Mouse (Mus musculus): ENCODE results near the gene Lef1. TPM values are rescaled to one million over a fixed set of nuclear protein-coding genes. Genes with fewer than 3 reads are reported as not detected.

Lef1 gene
- polyA plus RNA-seq, 1 experiment from 2014 or later: 0.25 TPM

DNA sequence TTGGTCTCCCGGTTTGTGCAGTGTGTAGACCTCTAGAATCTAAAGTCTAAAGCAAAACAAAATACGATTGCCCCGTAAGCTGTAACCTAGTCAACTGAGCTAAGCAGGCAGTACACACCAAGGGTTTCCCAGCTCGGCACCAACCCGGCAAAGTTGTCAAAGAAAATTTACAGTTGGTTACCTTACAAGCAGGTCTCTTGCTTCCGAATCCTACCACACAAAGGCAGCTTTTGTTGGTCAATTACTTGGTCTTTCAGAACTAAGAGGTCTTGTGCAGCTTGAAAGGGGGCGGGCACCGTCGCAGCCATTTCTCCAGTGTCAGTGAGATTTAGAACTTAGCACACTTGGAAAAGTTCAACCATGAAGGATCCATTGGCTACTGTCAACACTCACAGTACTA is 25.2 kb downstream of the Lef1 start:
- Histone ChIP-seq H3K9me3 (ENCODE audit: control insufficient read depth) (no peaks in the 10 kb centered on the region), H3K4me3 (ENCODE audit: low read depth, low read length) (no peak overlapping the region), H3K4me2 (replicated peaks; ENCODE audit: low read depth) (no peak overlapping the region), H3K27ac (ENCODE audit: low read depth, low read length) (no peak overlapping the region), H3K9ac (ENCODE audit: low read depth, low read length) (no peak overlapping the region), H3K36me3 (ENCODE audit: control insufficient read depth, insufficient read depth) (no peaks in the 10 kb centered on the region), H3K4me1 (replicated peaks; ENCODE audit: control insufficient read depth, insufficient read depth, low read length) (no peaks in the 10 kb centered on the region), H3K27me3 (replicated peaks; ENCODE audit: control insufficient read depth, insufficient read depth, low read length) (0 out of 2 replicates have a peak, but pooled peaks cover 7% of the 10 kb centered on the region)
- ATAC-seq: no peak
- TF ChIP-seq CTCF (IDR thresholded peaks at IDR 0.05; ENCODE audit: low read depth): no peak
- 73% methylated on average over 9 of the region's 9 CpGs for WGBS

DNA sequence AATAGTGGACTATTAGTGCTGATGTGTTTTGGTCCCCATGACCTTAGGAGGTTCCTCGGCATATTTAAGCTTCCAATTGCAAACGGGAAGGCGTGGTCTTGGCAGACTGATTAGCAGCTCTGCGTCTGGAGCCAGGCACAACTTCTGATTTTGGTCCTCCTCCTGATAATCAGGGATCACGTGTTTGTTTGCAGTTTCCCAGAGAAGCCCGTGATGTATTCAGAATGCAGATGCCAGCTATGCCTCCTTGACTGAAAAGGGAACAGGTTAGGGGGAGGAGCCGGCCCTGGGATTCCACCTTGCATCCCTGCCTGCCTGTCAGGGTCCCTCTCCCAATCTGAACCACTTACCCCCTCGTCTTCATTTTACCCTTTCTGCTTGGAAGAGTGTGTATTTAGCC is 26.2 kb downstream of the Lef1 start:
- WGBS: 31% methylated on average over 8 of the region's 8 CpGs
- Histone ChIP-seq H3K9me3 (ENCODE audit: control insufficient read depth) (no peaks in the 10 kb centered on the region), H3K27ac (ENCODE audit: low read depth, low read length) (no peak overlapping the region), H3K9ac (ENCODE audit: low read depth, low read length) (no peak overlapping the region), H3K4me1 (replicated peaks; ENCODE audit: control insufficient read depth, insufficient read depth, low read length) (no peaks in the 10 kb centered on the region), H3K4me3 (ENCODE audit: low read depth, low read length) (no peak overlapping the region), H3K36me3 (ENCODE audit: control insufficient read depth, insufficient read depth) (no peaks in the 10 kb centered on the region), H3K4me2 (replicated peaks; ENCODE audit: low read depth) (no peak overlapping the region), H3K27me3 (replicated peaks; ENCODE audit: control insufficient read depth, insufficient read depth, low read length) (0 out of 2 replicates have a peak, but pooled peaks cover 7% of the 10 kb centered on the region)
- ATAC-seq: no peak
- TF ChIP-seq CTCF (IDR thresholded peaks at IDR 0.05; ENCODE audit: low read depth): no peak

DNA sequence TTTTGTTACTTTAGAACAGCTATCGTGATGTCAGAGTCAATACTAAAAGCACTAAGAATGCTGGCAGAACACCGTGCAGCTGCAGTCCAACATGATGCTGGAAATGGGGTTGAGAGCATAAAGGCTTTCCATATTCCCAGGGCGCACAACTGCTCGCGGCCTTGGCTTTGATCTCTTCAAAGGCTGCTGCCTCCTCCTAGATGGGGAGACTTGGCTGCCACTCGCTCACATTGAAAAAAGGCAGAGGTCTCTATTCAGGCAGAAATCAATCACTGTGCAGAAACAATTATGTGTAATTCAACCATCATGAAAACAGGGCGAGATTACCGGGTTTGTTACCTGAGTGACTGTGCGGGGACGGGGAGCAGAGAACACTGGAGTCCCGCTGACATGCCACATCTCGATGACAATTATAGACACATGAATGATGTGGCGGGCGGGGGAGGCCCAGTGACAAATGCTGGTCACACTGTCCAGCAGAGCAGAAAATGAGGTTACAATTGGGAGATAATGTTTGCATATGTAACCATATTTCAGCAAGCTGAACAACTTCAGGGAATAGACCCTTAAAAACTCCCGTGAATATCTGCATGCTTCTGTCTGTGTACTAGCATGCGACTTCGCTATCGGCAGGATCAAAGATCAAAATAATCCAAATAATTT is 27.0 kb downstream of the Lef1 start:
- Histone ChIP-seq H3K36me3 (ENCODE audit: control insufficient read depth, insufficient read depth) (no peaks in the 10 kb centered on the region), H3K9me3 (ENCODE audit: control insufficient read depth) (no peaks in the 10 kb centered on the region), H3K27me3 (replicated peaks; ENCODE audit: control insufficient read depth, insufficient read depth, low read length) (0 out of 2 replicates have a peak, but pooled peaks cover 8% of the 10 kb centered on the region), H3K4me2 (replicated peaks; ENCODE audit: low read depth) (no peak overlapping the region), H3K4me3 (ENCODE audit: low read depth, low read length) (no peak overlapping the region), H3K9ac (ENCODE audit: low read depth, low read length) (no peak overlapping the region), H3K4me1 (replicated peaks; ENCODE audit: control insufficient read depth, insufficient read depth, low read length) (no peaks in the 10 kb centered on the region), H3K27ac (ENCODE audit: low read depth, low read length) (no peak overlapping the region)
- no peak for TF ChIP-seq CTCF (IDR thresholded peaks at IDR 0.05; ENCODE audit: low read depth)
- no peak for ATAC-seq
- 81% methylated on average over 18 of the region's 18 CpGs for WGBS

DNA sequence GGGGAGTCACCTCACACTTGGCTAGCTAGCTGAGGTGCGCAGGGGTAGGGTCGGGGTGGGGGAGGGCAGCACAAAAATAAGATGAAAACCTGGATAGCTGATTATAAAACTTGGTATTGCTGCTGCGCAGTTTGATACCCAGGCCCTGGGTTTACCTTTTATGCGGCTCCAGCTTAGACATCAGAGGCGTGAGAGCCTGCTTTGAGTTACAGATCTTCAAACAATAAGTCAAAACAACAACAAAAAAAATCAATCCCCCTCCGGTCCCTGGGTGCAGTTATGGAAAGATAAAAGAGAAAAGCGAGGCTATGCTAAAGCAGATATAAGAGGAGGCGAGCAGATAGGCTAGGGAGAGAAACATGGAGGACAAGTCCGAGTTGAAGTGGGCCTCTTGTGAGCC is 28.0 kb downstream of the Lef1 start:
- H3K27me3 ChIP-seq (replicated peaks; ENCODE audit: control insufficient read depth, insufficient read depth, low read length): 0 out of 2 replicates have a peak, but pooled peaks cover 9% of the 10 kb centered on the region
- H3K4me3 ChIP-seq (ENCODE audit: low read depth, low read length): no peak overlapping the region
- no peak for TF ChIP-seq CTCF (IDR thresholded peaks at IDR 0.05; ENCODE audit: low read depth)
- no peak for ATAC-seq
- H3K27ac ChIP-seq (ENCODE audit: low read depth, low read length): no peak overlapping the region
- 84% methylated on average over 9 of the region's 9 CpGs for WGBS
- H3K36me3 ChIP-seq (ENCODE audit: control insufficient read depth, insufficient read depth): no peaks in the 10 kb centered on the region
- H3K4me2 ChIP-seq (replicated peaks; ENCODE audit: low read depth): no peak overlapping the region
- no peak overlapping the region for H3K9ac ChIP-seq (ENCODE audit: low read depth, low read length)
- H3K9me3 ChIP-seq (ENCODE audit: control insufficient read depth): no peaks in the 10 kb centered on the region
- H3K4me1 ChIP-seq (replicated peaks; ENCODE audit: control insufficient read depth, insufficient read depth, low read length): no peaks in the 10 kb centered on the region

DNA sequence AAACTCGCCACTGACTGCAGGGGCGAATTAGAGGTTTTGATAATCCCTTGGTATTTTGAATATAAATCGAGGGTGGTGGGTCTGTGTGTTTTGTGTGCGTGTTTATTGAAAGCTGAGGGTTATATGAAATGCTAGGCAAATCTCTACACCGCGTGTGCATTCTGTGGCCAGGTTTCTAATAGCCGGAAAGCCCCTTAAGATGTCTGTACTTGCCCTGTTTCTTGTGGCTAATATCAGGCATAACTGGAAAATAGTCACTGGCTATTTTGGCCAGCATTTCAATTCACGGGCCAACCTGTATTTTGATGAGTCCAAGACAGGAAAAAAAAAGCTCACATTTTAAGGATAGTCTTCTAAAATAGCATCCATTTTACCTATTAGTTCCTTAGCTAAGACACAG is 28.5 kb downstream of the Lef1 start:
- H3K9me3 ChIP-seq (ENCODE audit: control insufficient read depth): no peaks in the 10 kb centered on the region
- H3K4me2 ChIP-seq (replicated peaks; ENCODE audit: low read depth): no peak overlapping the region
- TF ChIP-seq CTCF (IDR thresholded peaks at IDR 0.05; ENCODE audit: low read depth): no peak
- WGBS: 87% methylated on average over 8 of the region's 8 CpGs
- no peaks in the 10 kb centered on the region for H3K4me1 ChIP-seq (replicated peaks; ENCODE audit: control insufficient read depth, insufficient read depth, low read length)
- no peak overlapping the region for H3K27ac ChIP-seq (ENCODE audit: low read depth, low read length)
- H3K9ac ChIP-seq (ENCODE audit: low read depth, low read length): no peak overlapping the region
- 0 out of 2 replicates have a peak, but pooled peaks cover 9% of the 10 kb centered on the region for H3K27me3 ChIP-seq (replicated peaks; ENCODE audit: control insufficient read depth, insufficient read depth, low read length)
- H3K4me3 ChIP-seq (ENCODE audit: low read depth, low read length): no peak overlapping the region
- no peaks in the 10 kb centered on the region for H3K36me3 ChIP-seq (ENCODE audit: control insufficient read depth, insufficient read depth)
- no peak for ATAC-seq

DNA sequence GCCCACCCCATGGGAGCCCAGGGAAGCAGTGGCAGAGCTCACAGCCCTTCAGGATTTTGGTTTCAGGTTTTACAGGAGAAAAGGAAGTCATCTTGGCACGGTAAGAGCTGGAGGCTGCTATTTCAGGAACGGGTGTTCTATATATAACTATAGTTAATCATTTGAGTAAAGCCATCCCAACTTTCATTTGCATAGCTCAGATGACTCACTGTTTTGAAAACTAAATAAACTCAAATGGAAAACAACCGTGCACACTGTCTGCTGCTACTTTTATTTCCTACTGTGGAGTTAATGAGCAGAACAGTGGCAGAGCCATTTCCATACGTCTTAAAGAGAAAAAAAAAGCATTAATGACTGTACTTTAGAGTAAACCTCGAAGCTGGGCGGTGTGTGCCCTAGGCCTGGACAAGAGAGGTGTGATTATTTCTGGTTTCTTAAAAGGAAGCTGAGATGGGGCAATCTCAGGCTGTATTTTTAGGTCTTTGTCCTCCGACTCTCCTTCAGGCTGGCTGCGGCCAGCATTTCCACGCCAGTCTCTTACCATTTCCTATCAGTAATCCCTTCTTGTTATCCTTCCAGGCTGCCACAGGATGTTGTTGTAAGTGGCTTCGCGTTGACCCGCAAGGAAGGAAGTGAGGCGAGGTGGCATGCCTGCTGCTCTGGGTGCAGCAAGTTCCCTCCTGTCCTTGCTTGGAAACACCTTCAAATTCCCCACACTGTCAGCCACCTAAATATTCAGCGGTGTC is 29.2 kb downstream of the Lef1 start:
- no peaks in the 10 kb centered on the region for H3K4me1 ChIP-seq (replicated peaks; ENCODE audit: control insufficient read depth, insufficient read depth, low read length)
- no peak for ATAC-seq
- H3K9me3 ChIP-seq (ENCODE audit: control insufficient read depth): no peaks in the 10 kb centered on the region
- no peak overlapping the region for H3K9ac ChIP-seq (ENCODE audit: low read depth, low read length)
- H3K27ac ChIP-seq (ENCODE audit: low read depth, low read length): no peak overlapping the region
- 53% methylated on average over 14 of the region's 14 CpGs for WGBS
- 0 out of 2 replicates have a peak, but pooled peaks cover 9% of the 10 kb centered on the region for H3K27me3 ChIP-seq (replicated peaks; ENCODE audit: control insufficient read depth, insufficient read depth, low read length)
- no peak for TF ChIP-seq CTCF (IDR thresholded peaks at IDR 0.05; ENCODE audit: low read depth)
- H3K4me2 ChIP-seq (replicated peaks; ENCODE audit: low read depth): no peak overlapping the region
- H3K4me3 ChIP-seq (ENCODE audit: low read depth, low read length): no peak overlapping the region
- no peaks in the 10 kb centered on the region for H3K36me3 ChIP-seq (ENCODE audit: control insufficient read depth, insufficient read depth)
